Mouse (Mus musculus) adrenal gland, postnatal 36 days (tissue): ENCODE measurements around the gene Ywhaq. TPM values are rescaled to one million over a fixed set of nuclear protein-coding genes. Genes with fewer than 3 reads are reported as not detected.

ENCODE experiments used
- total RNA-seq, 2 experiments: library from RNA; stranded (reverse); gene quantifications; 2 replicates each; pipeline ENCODE4 v1.2.3; 2021

Gene Ywhaq
- total RNA-seq, 2 experiments from 2014 or later = 285 to 364 TPM

Other genes with a start within 250 kb of the Ywhaq start
- gene Cpsf3, start 132.2 kb downstream of the Ywhaq start, total RNA-seq = 10 to 100 TPM; 60.1 to 77.0 TPM
- gene Itgb1bp1, start 131.4 kb downstream of the Ywhaq start, total RNA-seq = 100 to 1,000 TPM in 1 of 2 experiments, 10 to 100 TPM in 1; 95.2 to 113 TPM
- 10 to 100 TPM; 73.0 to 79.4 TPM for gene Iah1, start 101.2 kb downstream of the Ywhaq start, total RNA-seq
- 10 to 100 TPM; 45.9 to 56.9 TPM for gene Adam17, start 44.0 kb downstream of the Ywhaq start, total RNA-seq